Mouse (Mus musculus) layer of hippocampus, adult 11-12 months (tissue): Measurements from ENCODE around the gene Mmp9.
A peak's percentile ranks its signal among the peaks of the same experiment; 100 is the strongest.

Experiments used
- DNase-seq: peaks from one replicate; pipeline ENCODE4 v3.0.0; 2022; ENCODE audit warnings: low spot score

The Mmp9 gene

GRCm38 (mm10) chr2:164956195-164956594 lies 15.6 kb downstream of the Mmp9 start:
- no peak for DNase-seq

DNA sequence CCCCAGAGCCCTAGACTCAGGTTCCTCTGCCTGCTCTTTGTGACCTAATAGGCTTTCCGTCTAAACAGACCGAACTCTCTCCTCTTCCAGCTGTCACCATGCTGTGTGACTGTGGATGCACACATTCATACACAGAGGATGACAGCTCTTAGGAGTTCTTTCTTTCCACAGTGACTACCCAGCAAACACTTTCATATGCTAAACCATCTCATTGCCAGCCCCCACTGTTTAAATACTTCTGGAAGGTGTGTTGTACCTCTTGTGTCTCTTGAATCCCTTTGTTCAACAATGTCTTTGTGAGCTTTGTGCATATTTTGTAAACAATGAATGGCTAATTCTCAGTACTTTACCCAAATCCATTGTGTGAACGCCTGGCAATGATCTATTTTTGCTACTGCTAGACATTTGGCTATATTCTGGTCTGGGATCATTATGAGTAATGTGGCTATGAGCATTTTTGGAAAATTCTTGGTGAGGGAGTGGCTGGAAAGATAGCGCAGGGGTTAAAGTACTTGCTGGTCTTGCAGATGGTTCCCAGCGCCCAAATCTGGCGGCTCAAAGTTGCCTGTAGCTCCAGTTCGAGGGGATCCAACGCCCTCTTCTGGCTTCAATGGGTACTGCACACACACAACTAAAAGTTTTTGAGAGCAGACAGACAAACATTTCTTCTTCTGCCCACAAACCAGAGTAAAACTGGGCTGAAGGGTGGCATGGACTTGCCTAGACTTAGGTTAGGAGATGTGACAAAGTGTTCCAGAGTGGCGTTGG lies 17.2 kb downstream of the Mmp9 start:
- DNase-seq = no peak

DNA sequence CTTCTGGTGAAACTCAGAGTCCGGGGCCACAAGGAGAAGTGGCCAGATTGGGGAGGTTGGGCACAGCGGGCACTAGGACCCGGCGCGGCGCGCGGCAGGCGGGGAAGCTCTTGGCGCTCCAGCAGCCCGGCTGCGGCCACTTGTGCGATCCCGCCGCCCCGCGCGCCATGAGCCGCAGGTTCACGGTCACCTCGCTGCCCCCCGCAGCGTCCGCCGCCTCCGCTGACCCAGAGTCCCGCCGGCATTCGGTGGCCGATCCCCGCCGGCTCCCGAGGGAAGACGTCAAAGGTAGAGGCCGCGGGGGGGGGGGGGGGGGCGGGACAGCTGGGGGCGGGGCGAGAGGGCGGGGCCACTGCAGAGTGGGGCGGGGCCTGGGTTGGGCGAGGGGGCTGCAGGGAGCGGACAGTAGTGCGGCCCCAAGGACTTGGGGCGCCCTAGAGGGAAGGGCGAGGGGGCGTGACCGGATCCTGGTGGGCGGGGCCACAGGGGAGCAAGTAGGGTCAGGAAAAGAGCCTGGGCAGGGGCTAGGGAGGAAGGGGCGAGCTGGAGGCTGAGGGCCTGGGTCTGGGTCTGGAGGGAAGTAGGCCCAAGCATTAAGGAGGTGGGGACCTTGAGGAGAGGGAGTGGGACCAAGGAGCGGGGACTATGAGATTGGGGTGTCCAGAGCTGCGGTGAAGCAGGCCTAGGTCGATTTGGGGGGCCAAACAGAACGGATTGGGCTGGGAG lies 20.3 kb downstream of the Mmp9 start, which contains the start of gene Slc12a5:
Gene Slc12a5 (plus strand): TSS at position 87 of the 726 bp plus-strand sequence.
- peak; percentile 48 for DNase-seq

DNA sequence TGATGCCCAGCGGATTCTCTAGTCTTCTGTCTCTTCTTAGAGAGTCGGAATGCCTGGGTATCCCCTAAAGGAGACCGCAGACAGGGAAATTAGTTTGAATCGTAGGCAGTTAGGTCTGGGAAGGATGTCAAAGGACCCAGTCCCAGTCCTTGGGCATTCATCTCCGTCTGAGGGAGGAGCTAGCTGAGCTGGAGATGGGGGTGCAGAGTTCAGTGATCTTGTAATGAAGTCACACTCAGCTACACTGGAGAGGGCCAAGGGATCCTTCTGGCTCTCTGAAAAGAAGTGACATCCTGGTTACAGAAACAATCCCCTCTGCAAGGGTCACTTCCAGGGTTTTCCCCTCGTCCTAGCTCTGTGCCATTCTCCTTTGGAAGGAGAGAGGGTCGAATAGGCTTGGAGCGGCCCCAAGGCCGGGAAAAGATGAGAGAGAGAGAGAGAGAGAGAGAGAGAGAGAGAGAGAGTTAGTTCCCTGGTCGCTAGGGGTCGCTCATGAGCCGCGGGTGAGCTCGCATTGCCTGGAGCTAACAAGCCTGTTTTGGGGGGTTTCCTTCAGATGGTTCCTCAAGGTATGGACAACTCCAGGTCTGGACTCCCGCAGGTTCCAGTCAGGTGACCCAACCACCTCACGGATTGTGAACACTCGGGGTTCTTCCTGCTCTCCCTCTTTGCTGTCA lies 21.1 kb downstream of the Mmp9 start:
- peak; percentile 76 for DNase-seq

GRCm38 (mm10) chr2:164962183-164962580 lies 21.6 kb downstream of the Mmp9 start:
- no peak for DNase-seq

- peak; percentile 68 for DNase-seq
Measured at GRCm38 (mm10) chr2:164964242-164964894, 23.8 kb downstream of the Mmp9 start.

DNA sequence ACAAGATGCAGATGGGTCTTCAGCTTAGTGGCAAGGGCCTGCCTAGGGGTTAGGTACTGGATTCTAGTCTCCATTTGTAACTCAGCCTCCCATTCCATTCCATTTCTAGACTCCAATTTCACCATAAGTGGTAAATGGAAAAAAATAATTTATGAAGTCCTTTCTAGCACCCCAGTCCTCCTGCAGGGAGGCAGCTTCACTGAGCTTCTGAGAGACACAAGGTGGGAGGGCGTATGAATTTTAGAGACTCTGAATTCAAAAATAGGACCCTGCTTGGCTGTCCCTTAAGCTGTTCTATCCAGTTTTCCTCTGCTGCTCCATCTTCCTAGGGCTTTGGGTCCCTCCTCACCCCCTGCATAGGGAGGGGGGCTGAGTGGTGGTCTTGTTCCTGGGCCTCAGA lies 24.4 kb downstream of the Mmp9 start:
- DNase-seq = no peak

- no peak for DNase-seq
Measured at GRCm38 (mm10) chr2:164966381-164966780, 25.8 kb downstream of the Mmp9 start.

DNA sequence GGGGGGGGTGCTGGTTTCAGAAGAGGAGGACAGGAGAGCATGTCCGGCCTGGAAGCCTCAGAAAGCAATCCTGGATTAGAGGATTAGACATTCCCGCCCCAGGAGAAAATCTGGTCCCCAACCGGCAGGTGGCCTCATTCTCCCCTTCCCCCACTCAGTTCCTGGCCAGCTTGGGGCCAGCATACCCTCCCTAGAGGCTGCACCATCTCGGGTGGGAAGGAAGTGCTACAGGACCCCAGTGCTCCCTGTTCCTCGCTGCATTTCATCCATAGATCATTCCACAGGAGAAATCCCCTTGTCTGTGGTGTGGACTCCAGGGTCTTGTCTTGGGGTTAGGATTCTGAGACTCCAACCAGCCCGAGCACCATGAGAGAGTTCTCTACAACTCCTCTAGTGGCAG lies 26.6 kb downstream of the Mmp9 start:
- DNase-seq = no peak

DNA sequence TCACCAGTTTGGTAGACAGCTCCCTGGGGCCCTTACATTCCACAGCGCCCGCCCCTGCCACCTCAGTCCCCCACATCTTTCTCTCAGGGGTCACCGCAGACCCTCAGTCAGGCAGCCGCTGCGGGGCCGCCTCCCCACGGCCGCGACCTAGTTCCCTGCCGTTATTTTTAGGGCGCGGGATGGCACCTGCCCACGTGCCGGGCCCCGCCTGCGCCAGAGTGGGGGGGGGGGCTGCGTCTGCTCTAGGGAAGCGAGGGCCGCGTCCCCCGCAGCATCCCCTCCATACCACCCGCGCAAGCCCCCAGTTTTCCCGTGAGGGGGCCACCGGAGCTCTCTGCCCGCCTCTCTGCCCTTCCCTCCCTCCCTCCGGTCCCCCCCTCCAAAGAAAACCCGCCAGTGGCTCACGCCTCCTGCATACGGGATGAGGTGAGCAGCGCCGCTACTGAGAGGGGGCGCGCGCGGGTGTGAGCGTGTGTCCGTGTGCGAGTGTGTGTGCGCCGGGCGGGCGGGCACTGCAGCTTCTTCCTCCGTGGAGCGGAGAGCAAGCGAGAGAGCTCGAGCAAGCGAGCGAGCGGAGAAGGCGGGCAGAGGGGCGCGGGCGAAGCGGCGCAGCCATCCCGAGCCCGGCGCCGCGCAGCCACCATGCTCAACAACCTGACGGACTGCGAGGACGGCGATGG lies 27.3 kb downstream of the Mmp9 start:
- peak; percentile 74 for DNase-seq

DNA sequence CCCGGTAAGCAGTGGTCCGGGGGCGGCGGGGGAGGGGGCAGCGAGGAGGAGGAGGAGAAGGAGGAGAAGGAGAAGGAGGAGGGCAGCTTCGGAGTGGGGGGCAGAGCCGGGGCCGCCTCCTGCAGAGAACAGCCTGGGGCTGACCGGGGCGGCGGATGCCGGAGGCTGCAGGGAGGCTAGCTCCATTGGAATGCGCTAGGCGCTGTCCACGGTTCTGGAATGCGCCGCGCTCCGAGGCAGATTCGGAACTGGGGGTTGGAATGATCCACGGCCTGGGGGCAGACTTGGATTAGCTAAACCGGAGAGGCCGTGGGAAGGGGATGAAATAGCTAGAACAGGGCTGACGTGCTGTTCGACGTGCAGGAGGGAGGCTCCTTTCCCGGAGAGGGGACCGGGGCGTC lies 27.9 kb downstream of the Mmp9 start:
- peak; percentile 37 for DNase-seq

GRCm38 (mm10) chr2:164969348-164969781 lies 28.8 kb downstream of the Mmp9 start:
- peak; percentile 41 for DNase-seq

DNA sequence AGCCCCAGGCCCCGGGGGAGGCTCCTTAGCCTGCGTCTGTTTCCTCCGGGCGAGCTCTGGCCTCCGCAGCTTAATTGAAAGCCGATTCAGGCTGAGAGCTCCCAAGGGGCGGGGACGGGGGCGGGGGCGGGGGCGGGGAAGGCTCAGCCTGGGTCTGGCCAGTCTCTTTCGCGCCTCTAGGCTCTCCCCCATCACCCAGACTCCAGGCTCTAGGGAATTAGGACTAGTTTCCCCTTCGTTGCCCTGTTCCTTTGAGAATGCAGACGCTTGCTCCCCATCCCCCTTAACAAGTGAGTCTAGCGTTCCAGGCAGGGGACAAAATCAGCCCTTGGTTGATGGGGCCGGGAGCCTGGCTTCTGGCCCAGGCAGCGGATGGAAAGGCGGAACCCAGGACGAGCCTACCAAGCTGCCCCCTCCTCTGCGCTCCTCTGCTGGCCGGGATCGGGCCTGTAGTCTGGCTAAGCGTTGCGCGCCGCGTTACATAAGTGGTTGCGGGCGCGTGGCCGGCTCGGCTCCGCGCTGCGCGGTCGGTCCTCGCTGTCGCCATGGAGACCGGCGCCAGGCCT lies 30.1 kb downstream of the Mmp9 start:
- peak; percentile 61 for DNase-seq

GRCm38 (mm10) chr2:164972646-164973045 lies 32.1 kb downstream of the Mmp9 start:
- no peak for DNase-seq

DNA sequence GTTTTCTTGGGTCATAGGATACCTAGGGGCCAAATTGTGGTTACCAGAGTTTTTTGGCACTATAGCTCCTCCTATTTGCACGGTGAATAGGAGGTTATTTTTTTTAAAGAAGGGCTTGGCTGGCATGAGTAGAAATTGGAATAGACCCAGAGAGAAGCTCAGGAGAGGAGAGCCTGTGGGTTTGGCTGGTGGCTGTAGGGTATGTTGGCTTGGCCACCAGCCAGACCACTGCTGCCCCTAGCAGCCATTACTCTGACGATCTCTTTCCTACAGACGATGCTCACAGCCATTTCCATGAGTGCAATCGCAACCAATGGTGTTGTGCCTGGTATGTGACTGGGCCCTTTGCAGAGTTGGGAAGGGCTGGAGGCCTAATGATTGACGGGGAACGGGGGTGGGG lies 35.0 kb downstream of the Mmp9 start:
- DNase-seq = no peak

- no peak for DNase-seq
Measured at GRCm38 (mm10) chr2:164979749-164980148, 39.2 kb downstream of the Mmp9 start.

- no peak for DNase-seq
Measured at GRCm38 (mm10) chr2:164985962-164986361, 45.4 kb downstream of the Mmp9 start.

- no peak for DNase-seq
Measured at GRCm38 (mm10) chr2:164986371-164987027, 45.9 kb downstream of the Mmp9 start.

DNA sequence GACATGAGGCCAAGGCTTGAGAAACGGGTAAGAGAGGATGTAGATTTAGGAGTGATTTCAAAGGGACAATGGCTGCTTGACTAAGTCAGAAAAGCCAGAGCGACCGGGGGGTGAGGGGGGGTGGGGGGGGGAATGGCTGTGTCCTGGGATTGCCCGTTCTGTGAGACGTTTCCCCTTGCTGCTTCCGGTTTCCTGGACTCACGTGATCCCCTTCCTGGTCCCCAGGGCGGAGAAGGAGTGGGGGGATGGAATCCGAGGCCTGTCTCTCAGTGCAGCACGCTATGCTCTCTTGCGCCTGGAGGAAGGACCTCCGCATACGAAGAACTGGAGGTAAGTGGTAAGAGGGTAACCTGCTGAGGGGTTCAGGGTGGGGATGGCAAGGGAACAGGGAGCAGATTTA lies 48.2 kb downstream of the Mmp9 start:
- DNase-seq = no peak

DNA sequence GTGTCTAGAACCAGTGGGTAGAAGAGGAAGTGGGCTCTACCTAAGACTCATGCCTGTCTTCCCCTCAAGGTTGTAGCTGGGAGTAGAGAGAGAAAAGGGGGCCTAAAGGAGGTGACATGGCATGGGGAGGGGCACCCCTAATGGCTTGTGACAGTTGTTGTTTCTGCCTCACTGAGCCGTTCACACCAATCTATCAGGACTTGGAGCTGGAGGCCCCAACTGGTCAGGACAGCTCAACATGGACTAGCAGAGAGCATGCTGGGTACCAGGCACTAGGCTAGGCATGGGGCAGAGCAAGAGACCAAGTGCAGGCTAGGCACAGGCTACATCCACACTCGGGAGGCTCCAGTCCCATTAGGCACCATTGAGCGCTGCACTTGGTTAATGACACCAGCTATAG lies 50.5 kb downstream of the Mmp9 start:
- no peak for DNase-seq

DNA sequence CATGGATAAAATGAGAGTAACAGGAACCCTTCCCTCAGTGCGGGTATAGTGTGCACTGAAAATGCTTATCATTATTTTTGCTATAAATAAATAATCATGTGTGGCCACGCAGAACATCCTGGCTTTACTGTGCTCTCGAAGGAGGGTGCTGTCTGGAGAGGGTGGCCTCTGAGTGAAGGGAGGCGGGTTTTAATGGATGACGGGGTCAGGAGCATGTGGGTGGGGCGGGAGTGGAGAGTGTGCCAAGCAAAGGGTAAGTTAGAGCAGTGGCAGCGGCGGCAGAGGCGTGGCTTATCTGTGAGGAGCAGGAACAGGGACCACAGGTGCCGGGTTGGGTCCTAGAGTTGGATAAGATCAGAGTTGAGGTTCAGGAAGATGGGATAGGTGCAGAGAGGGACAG lies 51.2 kb downstream of the Mmp9 start:
- DNase-seq = no peak
